Mouse (Mus musculus) heart, embryonic 11.5 days (tissue): ENCODE data around the gene Limk2. TPM values are rescaled to one million over a fixed set of nuclear protein-coding genes. Genes with fewer than 3 reads are reported as not detected.

Experiments
- ATAC-seq: fragments of 200-750 bp; cut with Nextera tagmentation; replicated peaks from 2 replicates; pipeline ENCODE4 v1.8.0; 2017; ENCODE audit warnings: moderate library complexity; ENCODE audit not compliant: insufficient number of reproducible peaks, low FRiP score, low TSS enrichment
- H3K27ac ChIP-seq: fragments of 300-500 bp; sonication (generic); 2 replicates; pipeline ENCODE4 v1.5.1; 2014; ENCODE audit warnings: mild to moderate bottlenecking, low read depth, low read length
- H3K27me3 ChIP-seq: fragments of 300-500 bp; sonication (generic); 2 replicates; pipeline ENCODE4 v1.6.1; 2014; ENCODE audit warnings: mild to moderate bottlenecking, low read length, mixed read lengths; ENCODE audit not compliant: control insufficient read depth, insufficient read depth
- H3K36me3 ChIP-seq: fragments of 300-500 bp; sonication (generic); 2 replicates; pipeline ENCODE4 v1.6.1; 2014; ENCODE audit warnings: mild to moderate bottlenecking, low read length, moderate library complexity, mixed read lengths; ENCODE audit not compliant: control insufficient read depth, insufficient read depth
- H3K4me1 ChIP-seq: fragments of 300-500 bp; sonication (generic); 2 replicates; pipeline ENCODE4 v1.6.1; 2014; ENCODE audit warnings: low read length; ENCODE audit not compliant: control insufficient read depth, insufficient read depth
- H3K4me2 ChIP-seq: fragments of 300-500 bp; sonication (generic); 2 replicates; pipeline ENCODE4 v1.6.1; 2014; ENCODE audit warnings: mild to moderate bottlenecking, moderate library complexity
- H3K4me3 ChIP-seq: fragments of 300-500 bp; sonication (generic); 2 replicates; pipeline ENCODE4 v1.5.1; 2014; ENCODE audit warnings: low read depth, low read length
- H3K9ac ChIP-seq: fragments of 300-500 bp; sonication (generic); 2 replicates; pipeline ENCODE4 v1.6.1; 2014; ENCODE audit warnings: mild to moderate bottlenecking, low read depth, low read length, moderate library complexity
- H3K9me3 ChIP-seq: fragments of 300-500 bp; sonication (generic); replicated peaks from 2 replicates; pipeline ENCODE4 v1.6.1; 2016; ENCODE audit warnings: low read length; ENCODE audit not compliant: control insufficient read depth
- WGBS: fragments of 180-500 bp; shearing (Covaris S2); extraction: QIAGEN DNeasy Blood & Tissue Kit; methylation state at CpG from one replicate; pipeline ENCODE4 v1.1.7; 2014; ENCODE audit not compliant: insufficient replicate concordance; 5-methylcytosine and 5-hydroxymethylcytosine counted together
- polyA plus RNA-seq: library from polyadenylated mRNA; unstranded; fragments of >200 nt; fragmentation: Nextera tagmentation; extraction: Ambion mirVana; gene quantifications from 2 replicates; pipeline ENCODE4 v1.2.1, GENCODE M21; 2014

Gene Limk2
- polyA plus RNA-seq, 1 experiment from 2014 or later = 61.8 TPM

- 51% methylated on average over 18 of the region's 18 CpGs for WGBS
- no peaks in the 10 kb centered on the region for H3K27me3 ChIP-seq
- no peak for ATAC-seq
These were observed 55.9 kb downstream of the Limk2 start for GRCm38 (mm10) chr11:3352990-3353585.

GRCm38 (mm10) chr11:3352131-3352530, 56.9 kb downstream of the Limk2 start:
- Histone ChIP-seq H3K36me3 (peaks cover 30% of the 10 kb centered on the region), H3K4me1 (peaks cover 23% of the 10 kb centered on the region), H3K9me3 (no peaks in the 10 kb centered on the region), H3K27me3 (no peaks in the 10 kb centered on the region), H3K27ac (no peak overlapping the region), H3K9ac (no peak overlapping the region), H3K4me2 (no peak overlapping the region), H3K4me3 (no peak overlapping the region)
- no peak for ATAC-seq
- 88% methylated on average over 9 of the region's 9 CpGs for WGBS

More at GRCm38 (mm10) chr11:3352990-3353585, 55.9 kb downstream of the Limk2 start:
- H3K9ac ChIP-seq = no peak overlapping the region
- no peak overlapping the region for H3K4me3 ChIP-seq
- H3K27ac ChIP-seq = no peak overlapping the region
- no peak overlapping the region for H3K4me2 ChIP-seq
- H3K9me3 ChIP-seq = no peaks in the 10 kb centered on the region
- peaks cover 36% of the 10 kb centered on the region for H3K36me3 ChIP-seq
- peaks cover 13% of the 10 kb centered on the region for H3K4me1 ChIP-seq

- Histone ChIP-seq H3K27me3 (no peaks in the 10 kb centered on the region), H3K4me1 (peaks cover 23% of the 10 kb centered on the region), H3K4me2 (no peak overlapping the region), H3K27ac (peak overlapping the region; percentile 65), H3K9me3 (no peaks in the 10 kb centered on the region), H3K36me3 (peaks cover 30% of the 10 kb centered on the region), H3K4me3 (no peak overlapping the region), H3K9ac (peak overlapping the region; percentile 43; the same call in 1 of the 2 replicates)
- ATAC-seq = no peak
- WGBS = 83% methylated on average over 4 of the region's 4 CpGs
These were observed 59.7 kb downstream of the Limk2 start for GRCm38 (mm10) chr11:3349343-3349695.

- Histone ChIP-seq H3K4me3 (no peak overlapping the region), H3K27ac (peak overlapping the region; percentile 65), H3K4me2 (peak overlapping the region; percentile 6; the same call in 1 of the 2 replicates), H3K27me3 (no peaks in the 10 kb centered on the region), H3K9me3 (no peaks in the 10 kb centered on the region), H3K9ac (peak overlapping the region; percentile 52), H3K4me1 (peaks cover 23% of the 10 kb centered on the region), H3K36me3 (peaks cover 25% of the 10 kb centered on the region)
- WGBS = 13% methylated on average over 6 of the region's 6 CpGs
- ATAC-seq = peak; percentile 42; the same call in 1 of the 2 replicates
These were observed 60.2 kb downstream of the Limk2 start for GRCm38 (mm10) chr11:3348576-3349342.

- Histone ChIP-seq H3K9ac (peak overlapping the region; percentile 52; the same call in 1 of the 2 replicates), H3K4me1 (peaks cover 23% of the 10 kb centered on the region), H3K27ac (peak overlapping the region; percentile 65), H3K4me3 (no peak overlapping the region), H3K36me3 (peaks cover 21% of the 10 kb centered on the region; the same call in 1 of the 2 replicates), H3K9me3 (no peaks in the 10 kb centered on the region), H3K27me3 (no peaks in the 10 kb centered on the region), H3K4me2 (no peak overlapping the region)
- no peak for ATAC-seq
These were observed 61.2 kb downstream of the Limk2 start for GRCm38 (mm10) chr11:3347835-3348195.

- peaks cover 23% of the 10 kb centered on the region for H3K4me1 ChIP-seq
- H3K9ac ChIP-seq = 0 out of 2 replicates have a peak overlapping the region, but pooled peaks have one; percentile 39
- WGBS = 59% methylated on average over 12 of the region's 12 CpGs
- H3K9me3 ChIP-seq = no peaks in the 10 kb centered on the region
- H3K4me3 ChIP-seq = no peak overlapping the region
- H3K36me3 ChIP-seq = peaks cover 18% of the 10 kb centered on the region; the same call in 1 of the 2 replicates
- H3K27me3 ChIP-seq = no peaks in the 10 kb centered on the region
- 0 out of 2 replicates have a peak, but pooled peaks have one; percentile 39 for ATAC-seq
- no peak overlapping the region for H3K4me2 ChIP-seq
- H3K27ac ChIP-seq = peak overlapping the region; percentile 65
These were observed 61.7 kb downstream of the Limk2 start for GRCm38 (mm10) chr11:3347091-3347834.

GRCm38 (mm10) chr11:3346351-3346750, 62.6 kb downstream of the Limk2 start:
- WGBS = 92% methylated on average over 7 of the region's 7 CpGs
- no peaks in the 10 kb centered on the region for H3K9me3 ChIP-seq
- H3K4me1 ChIP-seq = peaks cover 23% of the 10 kb centered on the region
- H3K36me3 ChIP-seq = peaks cover 13% of the 10 kb centered on the region; the same call in 1 of the 2 replicates
- H3K9ac ChIP-seq = no peak overlapping the region
- no peaks in the 10 kb centered on the region for H3K27me3 ChIP-seq
- no peak overlapping the region for H3K4me2 ChIP-seq
- H3K4me3 ChIP-seq = no peak overlapping the region
- H3K27ac ChIP-seq = no peak overlapping the region
- ATAC-seq = no peak

GRCm38 (mm10) chr11:3344916-3345315, 64.1 kb downstream of the Limk2 start:
- Histone ChIP-seq H3K4me1 (peaks cover 23% of the 10 kb centered on the region), H3K27me3 (no peaks in the 10 kb centered on the region), H3K4me3 (no peak overlapping the region), H3K36me3 (peaks cover 13% of the 10 kb centered on the region; the same call in 1 of the 2 replicates), H3K4me2 (no peak overlapping the region), H3K27ac (no peak overlapping the region), H3K9me3 (no peaks in the 10 kb centered on the region), H3K9ac (no peak overlapping the region)
- no peak for ATAC-seq
- 81% methylated on average over 3 of the region's 3 CpGs for WGBS
